Mouse (Mus musculus): ENCODE measurements around the gene Adad2.
A peak's percentile ranks its signal among the peaks of the same experiment; 100 is the strongest.

Adad2 gene

GRCm38 (mm10) chr8:119642960-119643359 is 30.4 kb downstream of the Adad2 start:
- DNase-seq (ENCODE audit: low spot score), result no peak

GRCm38 (mm10) chr8:119644429-119644960 is 31.9 kb downstream of the Adad2 start:
- DNase-seq (ENCODE audit: low spot score), result no peak

DNA sequence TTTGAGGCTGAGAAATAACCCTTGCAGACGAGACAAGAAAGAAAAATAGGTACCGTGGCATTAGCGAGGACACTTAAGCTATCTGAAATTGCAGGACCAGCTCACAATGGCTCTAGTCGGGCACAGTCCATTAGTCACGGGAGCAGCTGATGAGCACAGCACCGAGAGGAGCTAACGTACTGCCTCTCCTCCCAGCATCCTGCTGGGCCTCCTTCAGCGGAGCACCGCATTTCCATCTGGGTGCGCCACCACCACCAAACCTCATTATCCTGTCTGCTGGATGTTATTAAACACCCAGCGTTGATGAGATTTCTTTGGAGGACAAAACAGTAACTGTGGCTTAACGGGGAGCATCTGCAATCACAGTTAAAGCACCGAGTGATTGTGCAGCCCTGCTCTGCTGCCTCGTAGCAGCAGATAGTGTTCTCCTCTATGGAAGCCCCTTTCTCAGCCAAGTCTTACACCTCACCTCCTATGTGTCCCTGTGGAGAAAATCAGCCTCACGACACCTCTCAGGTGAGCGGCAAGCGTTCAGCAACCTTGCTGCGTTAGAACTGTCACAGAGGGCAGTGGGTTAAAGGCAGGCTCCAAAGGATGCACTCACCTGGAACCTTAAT is 32.5 kb downstream of the Adad2 start:
- DNase-seq (ENCODE audit: low spot score), result no peak

DNA sequence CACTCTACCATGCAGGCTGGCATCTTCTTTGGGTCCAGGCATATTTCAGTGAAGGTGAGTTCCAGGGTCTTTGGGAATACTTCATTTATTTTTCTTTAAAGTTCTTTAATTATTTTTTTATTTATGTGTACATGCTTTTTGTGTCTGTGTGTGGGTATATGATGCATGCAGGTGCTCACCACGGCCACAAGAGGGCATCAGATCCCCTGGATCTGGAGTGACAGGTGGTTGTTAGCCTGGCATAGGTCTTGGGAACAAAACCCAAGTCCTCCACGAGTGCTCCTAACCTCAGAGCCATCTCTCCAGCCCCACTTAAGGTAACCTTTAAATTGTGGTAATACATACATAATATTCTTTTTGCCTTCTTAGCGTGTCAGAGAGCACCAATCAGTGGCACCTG is 33.6 kb downstream of the Adad2 start:
- no peak for DNase-seq (ENCODE audit: low spot score)

DNA sequence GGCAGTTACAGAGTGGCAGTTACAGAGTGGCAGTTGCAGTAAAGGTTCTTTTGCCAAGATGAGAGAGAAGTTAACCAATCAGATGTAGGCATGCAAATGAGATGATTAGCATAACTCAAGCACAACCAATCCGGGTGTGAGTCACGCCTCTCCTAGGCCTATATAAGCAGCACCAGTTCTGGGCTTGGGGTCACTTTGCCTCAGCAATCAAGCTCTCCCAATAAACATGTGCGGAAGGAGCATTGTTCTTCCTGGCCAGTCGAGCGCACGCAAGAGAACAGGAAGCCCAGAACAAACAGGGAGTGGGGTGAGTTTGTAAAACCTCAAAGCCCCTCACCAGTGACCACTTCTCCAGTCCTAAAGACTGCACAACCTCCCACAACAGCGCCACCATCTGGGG is 34.3 kb downstream of the Adad2 start:
- no peak for DNase-seq (ENCODE audit: low spot score)

DNA sequence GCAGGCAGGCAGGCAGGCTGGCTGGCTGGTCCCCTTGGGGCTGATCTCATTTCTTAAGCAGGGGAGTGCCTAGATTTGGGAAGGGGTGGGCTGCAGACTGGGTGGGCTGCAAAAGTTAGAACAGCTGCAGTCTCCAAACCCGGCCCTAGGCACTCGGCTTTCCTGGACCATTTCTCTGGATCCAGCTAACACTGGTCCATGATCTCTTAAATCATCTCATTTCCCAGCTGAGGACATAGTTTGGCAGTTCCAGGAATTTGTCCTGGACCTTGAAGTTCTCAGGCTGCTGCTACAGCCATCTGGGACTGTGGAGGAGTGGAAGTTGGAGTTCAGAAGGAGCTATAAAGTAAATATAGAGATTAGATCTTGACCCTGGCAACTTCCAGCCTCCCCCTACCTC is 38.8 kb downstream of the Adad2 start:
- no peak for DNase-seq (ENCODE audit: low spot score)

DNA sequence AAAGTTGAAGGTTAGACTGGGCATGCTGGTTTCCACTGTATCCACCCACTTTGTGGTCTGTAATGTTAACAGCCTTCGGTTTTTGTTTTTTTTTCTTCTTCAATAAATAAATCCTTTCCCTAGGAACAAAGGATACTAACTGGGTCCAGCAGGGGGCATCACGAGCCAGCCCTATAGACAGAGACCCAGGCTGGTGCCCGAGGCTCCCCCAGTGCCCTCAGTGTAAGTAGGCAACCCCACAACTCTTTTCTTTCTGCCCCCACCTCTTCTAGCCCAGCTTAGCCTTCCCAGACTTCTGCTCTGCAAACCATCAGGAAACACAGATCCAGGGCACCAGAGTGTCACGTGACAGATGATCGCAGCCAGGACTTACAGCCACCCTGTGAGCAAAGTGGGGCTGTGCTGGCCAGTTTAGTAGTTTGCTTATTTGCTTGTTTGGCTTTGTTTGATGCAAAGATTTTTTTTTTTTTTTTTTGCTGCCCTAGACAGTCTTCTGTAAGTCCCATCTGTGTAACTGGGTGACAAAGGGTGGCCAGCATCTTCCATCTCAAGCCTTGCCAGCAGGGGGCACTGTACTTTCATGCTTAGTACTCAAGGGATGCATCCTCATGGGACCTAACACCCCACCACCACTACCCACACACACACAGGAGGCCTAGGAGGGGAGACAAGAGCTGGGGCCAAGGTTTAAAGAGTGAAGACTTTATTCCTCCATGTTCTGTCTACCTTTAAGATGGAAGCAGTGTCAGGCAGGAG is 44.3 kb downstream of the Adad2 start:
- peak; percentile 41 for DNase-seq (ENCODE audit: low spot score)

DNA sequence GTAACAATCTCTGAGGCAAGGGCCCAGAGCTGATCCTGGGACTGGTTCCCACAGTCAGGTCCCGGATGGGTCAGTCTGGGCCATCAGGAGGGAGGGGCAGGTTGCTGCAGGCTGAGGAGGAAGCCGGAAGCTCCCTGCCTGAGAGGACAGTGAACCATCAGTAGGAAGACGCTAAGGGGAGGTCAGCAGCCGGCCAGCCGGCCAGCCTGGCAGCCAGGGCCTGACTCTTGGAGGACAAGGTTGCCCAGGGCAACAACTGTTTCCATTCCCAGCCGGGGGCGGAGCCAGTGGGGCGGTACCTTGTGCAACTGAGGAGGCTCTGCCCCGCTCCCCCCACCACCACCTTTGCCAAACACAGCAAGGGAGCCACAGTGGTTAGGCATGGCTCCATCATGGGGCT is 48.5 kb downstream of the Adad2 start:
- peak; percentile 65 for DNase-seq (ENCODE audit: low spot score)

GRCm38 (mm10) chr8:119661892-119662291 is 49.3 kb downstream of the Adad2 start:
- no peak for DNase-seq (ENCODE audit: low spot score)

DNA sequence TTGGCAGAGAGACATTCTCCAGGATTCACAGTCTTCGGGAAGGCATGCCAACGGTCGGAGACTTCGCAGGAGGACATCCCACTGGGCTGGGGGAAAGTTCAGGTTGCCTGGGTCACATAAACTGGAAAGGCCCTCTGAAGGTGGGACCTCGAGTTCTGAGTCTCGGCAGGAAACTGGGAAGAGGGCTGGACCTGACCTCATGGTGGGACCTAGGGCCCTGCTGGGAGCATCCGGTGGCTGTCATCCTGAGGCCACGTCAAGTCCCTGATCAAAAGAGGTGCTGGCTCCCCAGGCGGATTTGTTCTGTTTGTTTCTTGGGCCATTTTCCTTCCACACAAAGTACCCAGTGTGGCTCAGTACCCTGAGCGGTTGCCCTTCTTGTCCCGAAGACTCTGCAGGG is 50.9 kb downstream of the Adad2 start:
- DNase-seq (ENCODE audit: low spot score), result no peak

DNA sequence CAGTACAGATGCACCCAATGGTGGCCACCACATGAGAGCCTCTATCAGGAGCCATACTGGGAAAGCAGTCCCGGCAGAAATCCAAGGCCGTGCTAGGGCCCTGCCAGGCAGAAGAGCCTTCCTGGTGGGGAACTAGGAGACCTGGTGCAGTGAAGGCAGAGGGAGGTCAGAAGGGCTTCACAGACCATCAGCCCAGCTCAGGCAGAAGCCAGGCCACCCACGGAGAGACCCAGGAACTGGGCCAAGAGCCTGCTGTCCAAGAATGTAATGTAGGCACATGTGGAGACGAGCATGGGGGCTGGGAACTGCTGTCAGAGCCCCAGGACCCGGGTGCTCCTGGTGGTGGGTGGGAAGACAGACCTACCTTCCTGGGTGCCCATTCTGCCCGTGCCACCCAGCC is 52.7 kb downstream of the Adad2 start:
- peak; percentile 45 for DNase-seq (ENCODE audit: low spot score)
